Mouse (Mus musculus) intestine, embryonic 16.5 days (tissue): ENCODE results near the gene Pappa. TPM values are rescaled to one million over a fixed set of nuclear protein-coding genes. Genes with fewer than 3 reads are reported as not detected.
A peak's percentile ranks its signal among the peaks of the same experiment; 100 is the strongest.

Source experiments
- ATAC-seq: fragments of 200-750 bp; cut with Nextera tagmentation; 2 replicates; pipeline ENCODE4 v1.8.0; 2017; ENCODE audit warnings: moderate TSS enrichment, moderate library complexity
- H3K27ac ChIP-seq: fragments of 300-500 bp; sonication (generic); 2 replicates; pipeline ENCODE4 v1.5.1; 2014; ENCODE audit warnings: mild to moderate bottlenecking, low read length
- H3K27me3 ChIP-seq: fragments of 300-500 bp; sonication (generic); replicated peaks from 2 replicates; pipeline ENCODE4 v1.6.1; 2014; ENCODE audit warnings: low read length, control low read depth, mixed read lengths; ENCODE audit not compliant: control insufficient read depth, insufficient read depth
- H3K36me3 ChIP-seq: fragments of 300-500 bp; sonication (generic); 2 replicates; pipeline ENCODE4 v1.6.1; 2014; ENCODE audit warnings: low read length, control low read depth; ENCODE audit not compliant: control insufficient read depth, insufficient read depth
- H3K4me1 ChIP-seq: fragments of 300-500 bp; sonication (generic); 2 replicates; pipeline ENCODE4 v1.6.1; 2014; ENCODE audit warnings: low read length, control low read depth, mixed read lengths; ENCODE audit not compliant: control insufficient read depth, insufficient read depth
- H3K4me2 ChIP-seq: fragments of 300-500 bp; sonication (generic); 2 replicates; pipeline ENCODE4 v1.6.1; 2014; ENCODE audit warnings: low read depth, low read length, control low read depth
- H3K4me3 ChIP-seq: fragments of 300-500 bp; sonication (generic); 2 replicates; pipeline ENCODE4 v1.5.1; 2014; ENCODE audit warnings: mild to moderate bottlenecking, low read length
- H3K9ac ChIP-seq: fragments of 300-500 bp; sonication (generic); 2 replicates; pipeline ENCODE4 v1.6.1; 2014; ENCODE audit warnings: low read depth, low read length
- H3K9me3 ChIP-seq: fragments of 300-500 bp; sonication (generic); 2 replicates; pipeline ENCODE4 v1.6.1; 2016; ENCODE audit warnings: low read length, control low read depth; ENCODE audit not compliant: control insufficient read depth
- WGBS: fragments of 180-500 bp; shearing (Covaris S2); extraction: QIAGEN DNeasy Blood & Tissue Kit; methylation state at CpG from one replicate; pipeline ENCODE4 v1.1.7; 2014; 5-methylcytosine and 5-hydroxymethylcytosine counted together
- polyA plus RNA-seq: library from polyadenylated mRNA; unstranded; fragments of >200 nt; fragmentation: Nextera tagmentation; extraction: Ambion mirVana; gene quantifications from 2 replicates; pipeline ENCODE4 v1.2.1, GENCODE M21; 2015

The Pappa gene
- polyA plus RNA-seq, 1 experiment from 2014 or later = 0.61 TPM

DNA sequence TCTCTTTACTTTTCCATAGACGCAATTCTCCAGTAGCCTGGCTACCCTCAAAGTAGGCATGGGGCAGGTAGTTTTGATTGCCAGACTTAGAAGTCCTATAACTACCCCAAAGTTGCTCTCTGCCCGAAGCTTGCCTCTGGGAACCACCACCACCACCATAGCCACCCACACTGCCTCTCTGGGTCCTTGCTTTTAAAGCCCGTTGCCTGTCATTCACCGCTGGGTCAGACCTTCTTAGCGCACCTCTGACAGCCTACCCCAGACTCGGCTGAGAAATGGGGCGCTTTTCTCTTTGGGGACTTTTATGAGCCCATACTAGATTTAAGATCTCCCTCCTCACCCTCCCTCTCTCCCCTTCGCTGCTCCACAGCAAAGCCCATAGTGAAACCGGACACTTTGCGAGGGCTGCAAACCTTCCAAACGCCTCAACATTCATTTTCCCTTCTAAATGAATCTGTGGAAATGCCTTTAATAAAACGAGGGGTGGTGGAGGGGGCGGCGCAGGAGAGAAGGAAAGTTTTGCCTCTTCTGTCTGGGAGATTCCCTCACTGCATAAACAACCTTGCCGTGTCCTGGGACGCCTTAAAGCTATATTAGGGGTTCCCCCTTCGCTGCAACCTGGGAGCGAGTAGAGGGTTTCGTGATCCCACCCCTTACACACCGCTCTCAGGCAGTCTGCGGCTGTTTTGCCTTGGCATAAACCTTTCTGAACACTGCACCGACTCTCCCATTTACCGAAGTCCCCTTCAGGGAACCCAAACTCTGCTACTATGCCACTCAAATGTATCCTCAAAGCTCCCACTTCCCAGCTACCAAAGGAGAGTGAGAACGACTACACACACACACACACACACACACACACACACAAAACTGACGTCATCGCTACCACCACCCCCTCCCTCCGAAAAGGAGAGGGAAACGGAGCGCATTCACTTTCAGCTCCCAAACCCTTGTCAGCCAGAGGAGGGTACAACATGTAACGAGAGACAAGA is 1.7 kb downstream of the Pappa start:
- Histone ChIP-seq H3K27me3 (peaks cover 7% of the 10 kb centered on the region), H3K4me2 (peak overlapping the region; percentile 89), H3K4me3 (peak overlapping the region; percentile 54), H3K27ac (peak overlapping the region; percentile 3; the same call in 1 of the 2 replicates), H3K9ac (peak overlapping the region; percentile 62), H3K4me1 (peaks cover 7% of the 10 kb centered on the region; the same call in 1 of the 2 replicates), H3K36me3 (no peaks in the 10 kb centered on the region), H3K9me3 (no peaks in the 10 kb centered on the region)
- WGBS = under 1% methylated on average over 29 of the region's 30 CpGs
- peak; percentile 55 for ATAC-seq

DNA sequence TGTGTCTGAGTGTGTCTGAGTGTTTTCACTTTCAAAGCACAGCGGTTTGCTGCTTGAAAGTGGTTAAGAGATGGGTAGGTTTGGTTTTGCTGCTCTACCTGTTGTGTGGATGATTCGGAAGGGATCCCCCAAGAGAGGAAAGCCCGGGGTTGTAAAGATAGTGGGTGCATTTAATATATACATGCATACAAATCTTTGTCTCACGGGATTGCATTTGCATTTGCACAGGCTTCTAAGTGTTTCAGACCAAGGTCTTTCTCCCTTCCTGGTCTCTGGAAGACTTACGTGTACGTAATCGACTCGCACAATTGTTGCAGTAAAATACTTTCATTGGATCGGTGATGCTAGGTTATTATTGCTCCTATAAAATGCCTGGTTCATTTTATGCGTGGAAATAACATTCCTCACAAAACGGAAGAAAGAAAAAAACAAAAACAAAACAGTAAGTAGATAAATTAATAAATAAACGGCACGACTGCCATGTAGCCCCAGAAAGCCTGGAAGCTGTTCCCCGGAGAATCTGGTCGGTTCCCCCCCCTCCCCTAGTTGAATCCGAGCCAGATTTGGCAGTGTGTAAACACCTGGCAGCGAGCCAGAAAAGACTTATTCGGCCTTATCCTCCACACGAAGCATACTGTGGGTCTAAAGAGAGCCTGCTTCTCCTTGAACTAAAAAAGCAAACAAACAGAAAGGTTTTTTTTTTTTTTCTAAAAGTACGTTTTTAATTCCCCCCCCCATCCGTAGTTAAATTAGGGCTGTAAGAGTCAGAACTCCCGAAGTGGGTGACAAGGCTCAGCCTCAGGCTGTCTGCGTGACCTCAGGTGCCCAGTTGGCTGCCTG is 2.7 kb downstream of the Pappa start:
- WGBS = 5% methylated on average over 23 of the region's 23 CpGs
- peak overlapping the region; percentile 89 for H3K4me2 ChIP-seq
- H3K27me3 ChIP-seq = peaks cover 7% of the 10 kb centered on the region
- ATAC-seq = peak; percentile 61
- H3K9me3 ChIP-seq = no peaks in the 10 kb centered on the region
- H3K4me1 ChIP-seq = peaks cover 7% of the 10 kb centered on the region; the same call in 1 of the 2 replicates
- peak overlapping the region; percentile 53; the same call in 1 of the 2 replicates for H3K9ac ChIP-seq
- no peak overlapping the region for H3K27ac ChIP-seq
- peak overlapping the region; percentile 54 for H3K4me3 ChIP-seq
- no peaks in the 10 kb centered on the region for H3K36me3 ChIP-seq

DNA sequence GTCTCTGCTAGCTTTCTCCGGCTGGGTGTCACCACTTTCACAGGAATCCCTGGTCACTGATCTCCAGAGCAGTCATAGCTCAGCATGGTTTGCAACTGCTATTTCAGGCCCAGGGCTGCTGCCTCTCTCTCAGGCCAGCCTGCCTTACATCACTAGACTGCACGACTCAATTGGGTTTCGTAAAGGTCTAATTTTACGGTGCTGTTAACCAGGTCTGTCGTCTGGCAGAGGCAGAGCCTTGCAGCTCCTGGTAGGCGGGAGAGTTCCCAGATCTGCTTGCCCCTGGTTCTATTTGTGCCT is 3.3 kb downstream of the Pappa start:
- no peaks in the 10 kb centered on the region for H3K36me3 ChIP-seq
- no peak overlapping the region for H3K27ac ChIP-seq
- H3K27me3 ChIP-seq = peaks cover 7% of the 10 kb centered on the region
- 22% methylated on average over 6 of the region's 6 CpGs for WGBS
- H3K4me3 ChIP-seq = no peak overlapping the region
- H3K9me3 ChIP-seq = no peaks in the 10 kb centered on the region
- ATAC-seq = peak; percentile 25
- H3K9ac ChIP-seq = no peak overlapping the region
- H3K4me1 ChIP-seq = peaks cover 7% of the 10 kb centered on the region; the same call in 1 of the 2 replicates
- peak overlapping the region; percentile 89 for H3K4me2 ChIP-seq

- Histone ChIP-seq H3K27me3 (0 out of 2 replicates have a peak, but pooled peaks cover 2% of the 10 kb centered on the region), H3K27ac (no peak overlapping the region), H3K36me3 (no peaks in the 10 kb centered on the region), H3K4me2 (no peak overlapping the region), H3K9me3 (no peaks in the 10 kb centered on the region), H3K4me1 (no peaks in the 10 kb centered on the region), H3K4me3 (no peak overlapping the region), H3K9ac (no peak overlapping the region)
- WGBS = 86% methylated on average over 3 of the region's 3 CpGs
- ATAC-seq = no peak
Measured at GRCm38 (mm10) chr4:65132657-65133056, 8.7 kb downstream of the Pappa start.

- H3K4me3 ChIP-seq = no peak overlapping the region
- H3K9ac ChIP-seq = no peak overlapping the region
- no peaks in the 10 kb centered on the region for H3K9me3 ChIP-seq
- H3K4me2 ChIP-seq = no peak overlapping the region
- ATAC-seq = no peak
- 0 out of 2 replicates have a peak, but pooled peaks cover 2% of the 10 kb centered on the region for H3K27me3 ChIP-seq
- WGBS = 75% methylated on average over 5 of the region's 5 CpGs
- H3K27ac ChIP-seq = no peak overlapping the region
- H3K4me1 ChIP-seq = no peaks in the 10 kb centered on the region
- no peaks in the 10 kb centered on the region for H3K36me3 ChIP-seq
Measured at GRCm38 (mm10) chr4:65134358-65134757, 10.4 kb downstream of the Pappa start.

GRCm38 (mm10) chr4:65135109-65135508 is 11.1 kb downstream of the Pappa start:
- Histone ChIP-seq H3K9ac (no peak overlapping the region), H3K4me3 (no peak overlapping the region), H3K9me3 (no peaks in the 10 kb centered on the region), H3K36me3 (no peaks in the 10 kb centered on the region), H3K4me1 (no peaks in the 10 kb centered on the region), H3K27me3 (0 out of 2 replicates have a peak, but pooled peaks cover 2% of the 10 kb centered on the region), H3K4me2 (no peak overlapping the region), H3K27ac (no peak overlapping the region)
- ATAC-seq = no peak
- WGBS = 71% methylated on average over 5 of the region's 5 CpGs

DNA sequence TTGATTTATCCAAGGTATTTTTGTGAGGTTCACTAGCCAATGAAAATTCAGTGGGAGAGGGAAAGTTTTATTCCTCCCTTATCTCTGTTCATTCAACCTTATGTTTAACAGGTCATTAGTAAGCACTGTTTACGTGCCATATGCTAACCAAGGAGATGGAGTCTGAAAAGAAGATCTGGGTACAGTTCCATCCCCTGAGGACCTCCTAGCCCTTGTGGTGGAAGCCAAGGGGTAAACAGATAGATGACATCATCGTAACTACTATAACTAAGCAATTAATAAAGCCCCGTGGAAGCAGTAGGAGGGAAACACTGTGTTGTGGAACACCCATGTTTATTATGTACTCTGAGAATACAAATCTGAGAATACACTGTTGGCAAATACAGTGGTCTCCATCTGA is 12.6 kb downstream of the Pappa start:
- 0 out of 2 replicates have a peak, but pooled peaks cover 2% of the 10 kb centered on the region for H3K27me3 ChIP-seq
- no peak overlapping the region for H3K4me3 ChIP-seq
- no peaks in the 10 kb centered on the region for H3K36me3 ChIP-seq
- no peak overlapping the region for H3K4me2 ChIP-seq
- 75% methylated on average over 3 of the region's 3 CpGs for WGBS
- H3K9me3 ChIP-seq = no peaks in the 10 kb centered on the region
- no peak overlapping the region for H3K27ac ChIP-seq
- no peak for ATAC-seq
- no peak overlapping the region for H3K9ac ChIP-seq
- no peaks in the 10 kb centered on the region for H3K4me1 ChIP-seq

GRCm38 (mm10) chr4:65146936-65147335 is 23.0 kb downstream of the Pappa start:
- H3K9ac ChIP-seq = no peak overlapping the region
- H3K27me3 ChIP-seq = no peaks in the 10 kb centered on the region
- no peak for ATAC-seq
- H3K4me2 ChIP-seq = no peak overlapping the region
- no peaks in the 10 kb centered on the region for H3K36me3 ChIP-seq
- WGBS = 52% methylated on average over 1 of the region's 1 CpGs
- H3K9me3 ChIP-seq = no peaks in the 10 kb centered on the region
- H3K4me3 ChIP-seq = no peak overlapping the region
- no peaks in the 10 kb centered on the region for H3K4me1 ChIP-seq
- H3K27ac ChIP-seq = no peak overlapping the region

DNA sequence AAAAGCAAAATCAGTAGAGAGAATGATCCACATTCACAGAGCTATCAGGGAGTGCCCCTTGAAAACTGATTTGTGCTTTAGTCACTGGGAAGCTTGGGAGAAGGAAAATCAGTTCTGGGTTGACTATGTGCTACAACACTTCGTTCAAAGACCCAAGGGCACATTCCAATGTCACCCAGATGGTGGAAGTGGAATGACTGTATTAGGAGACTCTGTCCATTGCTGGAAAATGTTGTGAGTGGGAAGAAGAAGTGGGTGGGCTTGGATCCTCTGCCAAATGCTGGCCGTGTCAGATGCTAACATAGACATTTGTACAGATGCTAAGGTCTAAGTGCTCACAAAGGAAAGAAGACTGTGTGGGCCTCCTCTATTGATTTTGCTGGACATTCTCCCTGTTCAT is 29.6 kb downstream of the Pappa start:
- no peak overlapping the region for H3K4me3 ChIP-seq
- no peaks in the 10 kb centered on the region for H3K9me3 ChIP-seq
- no peaks in the 10 kb centered on the region for H3K27me3 ChIP-seq
- no peaks in the 10 kb centered on the region for H3K4me1 ChIP-seq
- ATAC-seq = no peak
- H3K9ac ChIP-seq = no peak overlapping the region
- H3K4me2 ChIP-seq = no peak overlapping the region
- H3K27ac ChIP-seq = no peak overlapping the region
- H3K36me3 ChIP-seq = no peaks in the 10 kb centered on the region
- WGBS = 56% methylated on average over 2 of the region's 2 CpGs
